Mouse (Mus musculus): ENCODE measurements around the gene Pkd1l3.

DNA sequence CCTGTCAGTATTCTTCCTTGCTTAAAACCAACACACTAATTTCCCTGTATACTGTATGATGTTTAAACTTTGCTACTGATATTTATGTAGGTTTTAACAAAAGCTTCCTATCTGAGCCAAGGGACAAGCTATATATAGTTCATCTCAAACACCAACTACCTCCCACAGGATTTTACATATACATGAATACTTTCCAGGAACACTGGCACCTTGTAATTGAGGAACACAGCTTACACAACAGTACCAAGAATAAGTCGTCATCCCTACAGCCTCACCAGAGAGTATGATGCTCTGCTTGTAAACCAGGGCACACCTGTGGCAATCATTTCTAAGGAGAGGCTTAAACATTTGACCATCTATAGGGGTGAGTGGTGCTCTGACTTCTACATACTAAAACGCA, 7.6 kb upstream of the Pkd1l3 start:
- no peak for TF ChIP-seq CTCF (conservative IDR thresholded peaks at IDR 0.05; ENCODE audit: insufficient read depth, insufficient read length, low read depth, low read length)
- no peak for TF ChIP-seq POLR2A (IDR thresholded peaks at IDR 0.05; ENCODE audit: low read depth, low read length)
